Mouse (Mus musculus): ENCODE measurements around the gene Inka2. TPM values are rescaled to one million over a fixed set of nuclear protein-coding genes. Genes with fewer than 3 reads are reported as not detected.
A peak's percentile ranks its signal among the peaks of the same experiment; 100 is the strongest.

The Inka2 gene
- polyA plus RNA-seq, 1 experiment from 2014 or later, result 0.33 TPM

GRCm38 (mm10) chr3:105703571-105703970 lies 828 bp upstream of the Inka2 start:
- Histone ChIP-seq H3K27me3 (ENCODE audit: control insufficient read depth, insufficient read depth, low read length) (peaks cover 23% of the 10 kb centered on the region), H3K27ac (replicated peaks; ENCODE audit: low read depth, low read length) (no peak overlapping the region), H3K4me2 (ENCODE audit: low read depth, severe bottlenecking) (no peak overlapping the region), H3K9me3 (ENCODE audit: control insufficient read depth, low read length) (no peaks in the 10 kb centered on the region), H3K4me3 (ENCODE audit: low read depth, low read length) (no peak overlapping the region), H3K9ac (ENCODE audit: low read length) (no peak overlapping the region), H3K4me1 (ENCODE audit: control insufficient read depth, insufficient read depth, low read length) (0 out of 2 replicates have a peak, but pooled peaks cover 6% of the 10 kb centered on the region), H3K36me3 (ENCODE audit: control insufficient read depth, insufficient read depth, low read length) (no peaks in the 10 kb centered on the region)
- WGBS, result 26% methylated on average over 6 of the region's 6 CpGs
- no peak for DNase-seq (ENCODE audit: low spot score)
- no peak for ATAC-seq (ENCODE audit: insufficient number of reproducible peaks, low FRiP score, low TSS enrichment, low read depth)

GRCm38 (mm10) chr3:105705061-105705549 lies 706 bp downstream of the Inka2 start:
- Histone ChIP-seq H3K27me3 (ENCODE audit: control insufficient read depth, insufficient read depth, low read length) (peaks cover 23% of the 10 kb centered on the region), H3K4me1 (ENCODE audit: control insufficient read depth, insufficient read depth, low read length) (0 out of 2 replicates have a peak, but pooled peaks cover 6% of the 10 kb centered on the region), H3K9ac (ENCODE audit: low read length) (peak overlapping the region; percentile 67), H3K4me2 (ENCODE audit: low read depth, severe bottlenecking) (peak overlapping the region; percentile 100), H3K36me3 (ENCODE audit: control insufficient read depth, insufficient read depth, low read length) (no peaks in the 10 kb centered on the region), H3K4me3 (ENCODE audit: low read depth, low read length) (peak overlapping the region; percentile 49), H3K9me3 (ENCODE audit: control insufficient read depth, low read length) (no peaks in the 10 kb centered on the region), H3K27ac (replicated peaks; ENCODE audit: low read depth, low read length) (no peak overlapping the region)
- under 1% methylated on average over 25 of the region's 28 CpGs for WGBS
- ATAC-seq (ENCODE audit: insufficient number of reproducible peaks, low FRiP score, low TSS enrichment, low read depth) (peak; percentile 40), DNase-seq (ENCODE audit: low spot score) (peak; percentile 51)

- H3K27me3 ChIP-seq (ENCODE audit: control insufficient read depth, insufficient read depth, low read length), result peaks cover 23% of the 10 kb centered on the region
- H3K27ac ChIP-seq (replicated peaks; ENCODE audit: low read depth, low read length), result no peak overlapping the region
- H3K9ac ChIP-seq (ENCODE audit: low read length), result no peak overlapping the region; the same call in 1 of the 2 replicates
- DNase-seq (ENCODE audit: low spot score), result no peak
- H3K4me2 ChIP-seq (ENCODE audit: low read depth, severe bottlenecking), result peak overlapping the region; percentile 100
- 0 out of 2 replicates have a peak, but pooled peaks cover 6% of the 10 kb centered on the region for H3K4me1 ChIP-seq (ENCODE audit: control insufficient read depth, insufficient read depth, low read length)
- peak overlapping the region; percentile 49 for H3K4me3 ChIP-seq (ENCODE audit: low read depth, low read length)
- no peak for ATAC-seq (ENCODE audit: insufficient number of reproducible peaks, low FRiP score, low TSS enrichment, low read depth)
- no peaks in the 10 kb centered on the region for H3K36me3 ChIP-seq (ENCODE audit: control insufficient read depth, insufficient read depth, low read length)
- no peaks in the 10 kb centered on the region for H3K9me3 ChIP-seq (ENCODE audit: control insufficient read depth, low read length)
- 14% methylated on average over 3 of the region's 3 CpGs for WGBS
Observed at GRCm38 (mm10) chr3:105705561-105705960, 1.2 kb downstream of the Inka2 start.

GRCm38 (mm10) chr3:105706366-105707020 lies 2.1 kb downstream of the Inka2 start:
- 42% methylated on average over 4 of the region's 4 CpGs for WGBS
- H3K4me2 ChIP-seq (ENCODE audit: low read depth, severe bottlenecking), result no peak overlapping the region
- no peaks in the 10 kb centered on the region for H3K36me3 ChIP-seq (ENCODE audit: control insufficient read depth, insufficient read depth, low read length)
- H3K9ac ChIP-seq (ENCODE audit: low read length), result no peak overlapping the region
- no peak overlapping the region for H3K27ac ChIP-seq (replicated peaks; ENCODE audit: low read depth, low read length)
- no peak overlapping the region for H3K4me3 ChIP-seq (ENCODE audit: low read depth, low read length)
- peaks cover 23% of the 10 kb centered on the region for H3K27me3 ChIP-seq (ENCODE audit: control insufficient read depth, insufficient read depth, low read length)
- no peak for ATAC-seq (ENCODE audit: insufficient number of reproducible peaks, low FRiP score, low TSS enrichment, low read depth)
- H3K4me1 ChIP-seq (ENCODE audit: control insufficient read depth, insufficient read depth, low read length), result 0 out of 2 replicates have a peak, but pooled peaks cover 6% of the 10 kb centered on the region
- H3K9me3 ChIP-seq (ENCODE audit: control insufficient read depth, low read length), result no peaks in the 10 kb centered on the region
- no peak for DNase-seq (ENCODE audit: low spot score)

DNA sequence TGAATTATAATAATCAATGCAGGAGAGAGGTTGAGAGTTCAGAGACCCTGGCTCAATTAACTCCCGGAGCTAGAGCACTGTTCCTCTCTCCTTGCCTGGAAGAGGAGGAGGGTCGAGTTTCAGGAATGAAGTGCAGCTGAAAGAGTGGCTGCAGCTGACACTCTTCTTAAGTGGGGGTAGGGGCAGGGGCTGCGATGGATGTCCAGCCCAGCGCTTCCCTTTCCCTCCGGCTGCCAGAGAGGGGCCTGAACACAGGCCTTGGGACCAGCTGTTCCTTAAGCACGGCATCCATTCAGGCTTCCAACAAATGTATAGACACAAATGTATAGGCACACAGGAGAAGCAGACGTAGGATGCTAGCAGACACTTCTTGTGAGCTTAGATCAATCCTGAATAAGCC lies 3.2 kb downstream of the Inka2 start:
- DNase-seq (ENCODE audit: low spot score) (no peak), ATAC-seq (ENCODE audit: insufficient number of reproducible peaks, low FRiP score, low TSS enrichment, low read depth) (no peak)
- Histone ChIP-seq H3K9ac (ENCODE audit: low read length) (0 out of 2 replicates have a peak overlapping the region, but pooled peaks have one; percentile 2), H3K4me2 (ENCODE audit: low read depth, severe bottlenecking) (no peak overlapping the region), H3K36me3 (ENCODE audit: control insufficient read depth, insufficient read depth, low read length) (no peaks in the 10 kb centered on the region), H3K27me3 (ENCODE audit: control insufficient read depth, insufficient read depth, low read length) (peaks cover 23% of the 10 kb centered on the region), H3K9me3 (ENCODE audit: control insufficient read depth, low read length) (no peaks in the 10 kb centered on the region), H3K27ac (replicated peaks; ENCODE audit: low read depth, low read length) (no peak overlapping the region), H3K4me3 (ENCODE audit: low read depth, low read length) (no peak overlapping the region), H3K4me1 (ENCODE audit: control insufficient read depth, insufficient read depth, low read length) (0 out of 2 replicates have a peak, but pooled peaks cover 6% of the 10 kb centered on the region)
- 17% methylated on average over 7 of the region's 7 CpGs for WGBS

DNA sequence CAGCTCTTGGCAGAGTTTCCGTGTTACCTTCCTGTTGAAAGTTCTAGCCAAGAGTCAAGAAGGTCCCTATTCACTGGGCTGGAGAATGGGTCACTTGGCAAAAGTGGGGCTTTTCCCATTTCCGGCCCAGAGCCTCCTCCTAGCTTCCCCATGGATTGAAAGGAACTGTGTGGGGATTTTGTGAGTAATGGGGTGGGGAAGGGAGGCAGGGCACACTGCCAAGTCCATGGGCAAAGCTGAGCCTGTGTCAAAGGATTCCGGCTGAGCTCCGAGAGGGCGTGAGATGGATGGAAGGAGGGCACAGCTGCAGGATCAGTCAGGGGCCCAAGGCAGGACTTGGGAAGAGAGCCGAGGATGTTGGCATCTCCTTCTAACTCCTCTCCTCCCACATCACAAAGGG lies 5.8 kb downstream of the Inka2 start:
- DNase-seq (ENCODE audit: low spot score) (no peak), ATAC-seq (ENCODE audit: insufficient number of reproducible peaks, low FRiP score, low TSS enrichment, low read depth) (no peak)
- H3K9me3 ChIP-seq (ENCODE audit: control insufficient read depth, low read length), result no peaks in the 10 kb centered on the region
- H3K27ac ChIP-seq (replicated peaks; ENCODE audit: low read depth, low read length), result no peak overlapping the region
- peaks cover 17% of the 10 kb centered on the region for H3K27me3 ChIP-seq (ENCODE audit: control insufficient read depth, insufficient read depth, low read length)
- peaks cover 11% of the 10 kb centered on the region for H3K4me1 ChIP-seq (ENCODE audit: control insufficient read depth, insufficient read depth, low read length)
- H3K9ac ChIP-seq (ENCODE audit: low read length), result no peak overlapping the region
- no peak overlapping the region for H3K4me3 ChIP-seq (ENCODE audit: low read depth, low read length)
- no peak overlapping the region for H3K4me2 ChIP-seq (ENCODE audit: low read depth, severe bottlenecking)
- 81% methylated on average over 6 of the region's 6 CpGs for WGBS
- no peaks in the 10 kb centered on the region for H3K36me3 ChIP-seq (ENCODE audit: control insufficient read depth, insufficient read depth, low read length)

- H3K4me2 ChIP-seq (ENCODE audit: low read depth, severe bottlenecking), result no peak overlapping the region
- WGBS, result 76% methylated on average over 7 of the region's 7 CpGs
- no peak overlapping the region for H3K9ac ChIP-seq (ENCODE audit: low read length)
- DNase-seq (ENCODE audit: low spot score), result no peak
- ATAC-seq (ENCODE audit: insufficient number of reproducible peaks, low FRiP score, low TSS enrichment, low read depth), result no peak
- H3K27ac ChIP-seq (replicated peaks; ENCODE audit: low read depth, low read length), result no peak overlapping the region
- H3K4me3 ChIP-seq (ENCODE audit: low read depth, low read length), result no peak overlapping the region
- H3K36me3 ChIP-seq (ENCODE audit: control insufficient read depth, insufficient read depth, low read length), result no peaks in the 10 kb centered on the region
- peaks cover 8% of the 10 kb centered on the region for H3K4me1 ChIP-seq (ENCODE audit: control insufficient read depth, insufficient read depth, low read length)
- no peaks in the 10 kb centered on the region for H3K9me3 ChIP-seq (ENCODE audit: control insufficient read depth, low read length)
- peaks cover 3% of the 10 kb centered on the region; the same call in 1 of the 2 replicates for H3K27me3 ChIP-seq (ENCODE audit: control insufficient read depth, insufficient read depth, low read length)
Observed at GRCm38 (mm10) chr3:105711741-105712140, 7.3 kb downstream of the Inka2 start.

DNA sequence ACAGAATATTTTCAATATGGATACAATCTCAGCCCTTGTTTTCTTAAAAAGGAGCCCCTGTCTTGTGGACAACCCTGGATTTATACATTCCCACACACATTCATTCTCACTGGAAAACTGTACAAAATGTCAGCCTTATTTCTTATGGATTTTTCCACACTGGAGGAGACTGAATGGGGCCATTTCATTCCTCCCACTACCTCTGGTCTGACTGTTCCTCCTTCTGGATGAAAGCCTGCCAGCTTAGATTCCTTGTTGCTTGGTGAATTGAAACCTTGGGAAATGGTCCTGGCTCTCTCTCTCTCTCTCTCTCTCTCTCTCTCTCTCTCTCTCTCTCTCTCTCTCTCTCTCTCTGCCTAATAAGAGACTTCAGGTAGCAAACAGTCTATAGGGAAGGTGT lies 8.4 kb downstream of the Inka2 start:
- Histone ChIP-seq H3K36me3 (ENCODE audit: control insufficient read depth, insufficient read depth, low read length) (no peaks in the 10 kb centered on the region), H3K27me3 (ENCODE audit: control insufficient read depth, insufficient read depth, low read length) (no peaks in the 10 kb centered on the region), H3K9ac (ENCODE audit: low read length) (no peak overlapping the region), H3K4me3 (ENCODE audit: low read depth, low read length) (no peak overlapping the region), H3K4me1 (ENCODE audit: control insufficient read depth, insufficient read depth, low read length) (peaks cover 9% of the 10 kb centered on the region), H3K9me3 (ENCODE audit: control insufficient read depth, low read length) (no peaks in the 10 kb centered on the region), H3K4me2 (ENCODE audit: low read depth, severe bottlenecking) (no peak overlapping the region), H3K27ac (replicated peaks; ENCODE audit: low read depth, low read length) (no peak overlapping the region)
- ATAC-seq (ENCODE audit: insufficient number of reproducible peaks, low FRiP score, low TSS enrichment, low read depth) (no peak), DNase-seq (ENCODE audit: low spot score) (no peak)
